Mouse (Mus musculus) hindbrain, postnatal 0 days (tissue): ENCODE data around the gene Gm4756. TPM values are rescaled to one million over a fixed set of nuclear protein-coding genes. Genes with fewer than 3 reads are reported as not detected.

Source experiments
- ATAC-seq: fragments of 200-750 bp; cut with Nextera tagmentation; 2 replicates; pipeline ENCODE4 v1.8.0; 2017; ENCODE audit warnings: mild to moderate bottlenecking, moderate TSS enrichment, moderate library complexity
- DNase-seq: peaks from one replicate; pipeline ENCODE4 v3.0.0-alpha.2; 2015; ENCODE audit warnings: low spot score
- H3K27ac ChIP-seq: fragments of 300-500 bp; sonication (generic); 2 replicates; pipeline ENCODE4 v1.5.1; 2014; ENCODE audit warnings: mild to moderate bottlenecking
- H3K27me3 ChIP-seq: fragments of 300-500 bp; sonication (generic); 2 replicates; pipeline ENCODE4 v1.6.1; 2014; ENCODE audit warnings: low read length, mixed read lengths; ENCODE audit not compliant: insufficient read depth
- H3K36me3 ChIP-seq: fragments of 300-500 bp; sonication (generic); 2 replicates; pipeline ENCODE4 v1.6.1; 2014; ENCODE audit warnings: low read length, mixed read lengths; ENCODE audit not compliant: insufficient read depth
- H3K4me1 ChIP-seq: fragments of 300-500 bp; sonication (generic); 2 replicates; pipeline ENCODE4 v1.6.1; 2014; ENCODE audit warnings: antibody characterized with exemption, low read length, mixed read lengths; ENCODE audit not compliant: insufficient read depth
- H3K4me2 ChIP-seq: fragments of 300-500 bp; sonication (generic); 2 replicates; pipeline ENCODE4 v1.6.1; 2014; ENCODE audit warnings: low read depth, mild to moderate bottlenecking, low read length, moderate library complexity, mixed read lengths
- H3K4me3 ChIP-seq: fragments of 300-500 bp; sonication (generic); 2 replicates; pipeline ENCODE4 v1.5.1; 2014; ENCODE audit warnings: low read length
- H3K9ac ChIP-seq: fragments of 300-500 bp; sonication (generic); replicated peaks from 2 replicates; pipeline ENCODE4 v1.6.1; 2014; ENCODE audit warnings: mild to moderate bottlenecking, low read length, moderate library complexity, mixed read lengths
- H3K9me3 ChIP-seq: fragments of 300-500 bp; sonication (generic); 2 replicates; pipeline ENCODE4 v1.6.1; 2016; ENCODE audit warnings: low read length, mixed read lengths
- CTCF ChIP-seq: IDR thresholded peaks from 2 replicates; pipeline ENCODE4 v1.5.1; 2016; ENCODE audit warnings: antibody characterized with exemption, control low read depth, low read depth
- WGBS: fragments of 180-500 bp; shearing (Covaris S2); extraction: QIAGEN DNeasy Blood & Tissue Kit; methylation state at CpG from one replicate; pipeline ENCODE4 v1.1.7; 2014; 5-methylcytosine and 5-hydroxymethylcytosine counted together
- polyA plus RNA-seq: library from polyadenylated mRNA; unstranded; fragments of >200 nt; fragmentation: Nextera tagmentation; extraction: Ambion mirVana; gene quantifications from 2 replicates; pipeline ENCODE4 v1.2.1, GENCODE M21; 2015
- total RNA-seq: library from RNA; depleted of rRNA; stranded (reverse); fragments of >200 nt; gene quantifications from 2 replicates; pipeline ENCODE4 v1.2.3, GENCODE M21; 2014

Gene Gm4756
- total and polyA plus RNA-seq, 2 experiments from 2014 or later, result not detected

- WGBS, result 93% methylated on average over 16 of the region's 16 CpGs
- no peaks in the 10 kb centered on the region for H3K9me3 ChIP-seq
- no peak overlapping the region for H3K4me2 ChIP-seq
- TF ChIP-seq CTCF, result no peak
- H3K9ac ChIP-seq, result no peak overlapping the region
- no peak overlapping the region for H3K27ac ChIP-seq
- ATAC-seq (no peak), DNase-seq (no peak)
- no peaks in the 10 kb centered on the region for H3K4me1 ChIP-seq
- no peak overlapping the region for H3K4me3 ChIP-seq
- H3K27me3 ChIP-seq, result no peaks in the 10 kb centered on the region
- no peaks in the 10 kb centered on the region for H3K36me3 ChIP-seq
These were observed 6.3 kb upstream of the Gm4756 start for GRCm38 (mm10) chr12:72655775-72656174.

GRCm38 (mm10) chr12:72654698-72655097, 5.2 kb upstream of the Gm4756 start:
- Histone ChIP-seq H3K4me1 (no peaks in the 10 kb centered on the region), H3K27ac (no peak overlapping the region), H3K9ac (no peak overlapping the region), H3K4me2 (no peak overlapping the region), H3K4me3 (no peak overlapping the region), H3K36me3 (no peaks in the 10 kb centered on the region), H3K9me3 (no peaks in the 10 kb centered on the region), H3K27me3 (no peaks in the 10 kb centered on the region)
- peak; percentile 90 for TF ChIP-seq CTCF
- ATAC-seq (peak; percentile 85), DNase-seq (peak; percentile 81)
- 10% methylated on average over 4 of the region's 4 CpGs for WGBS

GRCm38 (mm10) chr12:72648921-72649320, 540 bp downstream of the Gm4756 start:
- ATAC-seq, result no peak
- Histone ChIP-seq H3K27ac (no peak overlapping the region), H3K27me3 (no peaks in the 10 kb centered on the region), H3K4me2 (no peak overlapping the region), H3K9me3 (no peaks in the 10 kb centered on the region), H3K36me3 (no peaks in the 10 kb centered on the region), H3K9ac (no peak overlapping the region), H3K4me3 (no peak overlapping the region), H3K4me1 (no peaks in the 10 kb centered on the region)
- TF ChIP-seq CTCF, result no peak
- WGBS, result 96% methylated on average over 14 of the region's 14 CpGs
- no peak for DNase-seq

GRCm38 (mm10) chr12:72638025-72638424, 11.4 kb downstream of the Gm4756 start:
- DNase-seq (no peak), ATAC-seq (no peak)
- no peak overlapping the region for H3K27ac ChIP-seq
- no peaks in the 10 kb centered on the region for H3K36me3 ChIP-seq
- WGBS, result 92% methylated on average over 3 of the region's 3 CpGs
- no peaks in the 10 kb centered on the region for H3K27me3 ChIP-seq
- no peak overlapping the region for H3K4me3 ChIP-seq
- H3K9me3 ChIP-seq, result no peaks in the 10 kb centered on the region
- no peak for TF ChIP-seq CTCF
- H3K9ac ChIP-seq, result no peak overlapping the region
- no peak overlapping the region for H3K4me2 ChIP-seq
- no peaks in the 10 kb centered on the region for H3K4me1 ChIP-seq

GRCm38 (mm10) chr12:72628751-72629150, 20.7 kb downstream of the Gm4756 start:
- no peaks in the 10 kb centered on the region for H3K9me3 ChIP-seq
- TF ChIP-seq CTCF, result no peak
- no peak overlapping the region for H3K4me2 ChIP-seq
- no peak overlapping the region for H3K4me3 ChIP-seq
- H3K27me3 ChIP-seq, result no peaks in the 10 kb centered on the region
- no peak overlapping the region for H3K9ac ChIP-seq
- no peak overlapping the region for H3K27ac ChIP-seq
- H3K36me3 ChIP-seq, result no peaks in the 10 kb centered on the region
- no peak for DNase-seq
- H3K4me1 ChIP-seq, result no peaks in the 10 kb centered on the region
- ATAC-seq, result no peak
- 94% methylated on average over 7 of the region's 7 CpGs for WGBS

GRCm38 (mm10) chr12:72622853-72623496, 26.5 kb downstream of the Gm4756 start:
- Histone ChIP-seq H3K27me3 (no peaks in the 10 kb centered on the region), H3K4me3 (no peak overlapping the region), H3K27ac (no peak overlapping the region), H3K36me3 (no peaks in the 10 kb centered on the region), H3K9ac (no peak overlapping the region), H3K4me1 (no peaks in the 10 kb centered on the region), H3K4me2 (no peak overlapping the region), H3K9me3 (no peaks in the 10 kb centered on the region)
- ATAC-seq (no peak), DNase-seq (no peak)
- 83% methylated on average over 5 of the region's 5 CpGs for WGBS
- no peak for TF ChIP-seq CTCF

DNA sequence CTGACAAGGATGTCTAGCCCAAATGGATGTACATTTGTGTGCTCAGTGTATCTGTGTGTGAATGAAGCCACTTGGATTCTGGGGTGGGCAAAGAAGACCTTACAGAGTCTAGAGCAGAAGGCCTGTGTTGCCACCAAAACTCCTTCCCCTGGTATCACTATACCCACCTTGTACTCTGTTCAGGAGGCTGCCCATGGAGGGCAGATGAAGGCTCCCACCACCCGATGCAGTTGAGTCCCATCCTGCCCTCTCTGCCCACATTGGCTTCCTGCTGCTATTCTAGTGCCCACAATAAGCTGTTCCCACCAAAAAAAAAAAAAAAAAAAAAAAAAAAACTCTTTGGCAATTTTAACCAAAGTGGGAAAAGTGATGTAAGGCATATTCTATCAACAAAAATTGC, 28.0 kb downstream of the Gm4756 start:
- H3K27ac ChIP-seq, result no peak overlapping the region
- H3K9ac ChIP-seq, result no peak overlapping the region
- H3K4me1 ChIP-seq, result no peaks in the 10 kb centered on the region
- H3K4me3 ChIP-seq, result no peak overlapping the region
- ATAC-seq (no peak), DNase-seq (no peak)
- no peaks in the 10 kb centered on the region for H3K36me3 ChIP-seq
- no peak overlapping the region for H3K4me2 ChIP-seq
- TF ChIP-seq CTCF, result no peak
- WGBS, result 84% methylated on average over 1 of the region's 1 CpGs
- no peaks in the 10 kb centered on the region for H3K9me3 ChIP-seq
- no peaks in the 10 kb centered on the region for H3K27me3 ChIP-seq
